Mouse (Mus musculus) megakaryocyte, embryonic 14.5 days (primary cell): ENCODE results near the gene Shc4. TPM values are rescaled to one million over a fixed set of nuclear protein-coding genes. Genes with fewer than 3 reads are reported as not detected.

ENCODE experiments used
- H3K27me3 ChIP-seq: replicated peaks from 2 replicates; pipeline ENCODE3; 2012; ENCODE audit warnings: inconsistent platforms
- H3K36me3 ChIP-seq: replicated peaks from 2 replicates; pipeline ENCODE3; 2012; ENCODE audit warnings: low read length, inconsistent platforms, mixed read lengths
- H3K4me1 ChIP-seq: 2 replicates; pipeline ENCODE4 v1.6.1; 2012; ENCODE audit warnings: inconsistent platforms
- H3K4me3 ChIP-seq: replicated peaks from 2 replicates; pipeline ENCODE3; 2012; ENCODE audit warnings: moderate library complexity, mild to moderate bottlenecking, inconsistent platforms
- H3K9me3 ChIP-seq: 2 replicates; pipeline ENCODE4 v1.6.1; 2012; ENCODE audit warnings: inconsistent platforms
- FLI1 ChIP-seq: IDR thresholded peaks from 2 replicates; pipeline ENCODE4 v1.6.1; 2012; ENCODE audit warnings: low read length, inconsistent platforms, mixed read lengths
- GATA1 ChIP-seq: IDR thresholded peaks from 3 replicates; pipeline ENCODE4 v1.6.1; 2012; ENCODE audit warnings: mixed read lengths, low read length, inconsistent platforms, borderline replicate concordance
- polyA plus RNA-seq: library from polyadenylated mRNA; stranded (reverse); fragments of >175 nt; gene quantifications from 2 replicates; pipeline ENCODE4 v1.2.3, GENCODE M21; 2012; ENCODE audit warnings: low replicate concordance; ENCODE audit not compliant: insufficient read depth

The Shc4 gene
- polyA plus RNA-seq, 1 experiment, result 0.17 TPM

DNA sequence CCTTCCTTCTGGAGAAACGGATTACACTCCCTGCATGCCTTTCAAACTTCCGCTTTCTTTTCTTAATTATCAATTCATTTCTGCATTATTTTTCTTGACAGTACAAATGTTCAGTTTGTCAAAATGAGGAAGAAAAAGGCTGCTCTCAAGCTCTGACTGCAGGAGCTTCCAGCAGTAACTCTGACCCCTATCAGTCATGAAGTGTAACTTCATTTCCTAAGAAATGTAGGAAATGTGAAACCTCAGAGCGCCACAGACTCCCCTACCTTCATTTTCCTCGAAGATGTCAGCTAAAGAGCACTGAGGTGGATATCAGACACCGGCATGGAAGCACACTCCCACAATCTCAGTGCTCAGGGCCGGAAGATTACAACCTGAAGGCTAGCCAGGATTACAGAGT lies 129.9 kb downstream of the Shc4 start:
- TF ChIP-seq GATA1 (no peak), FLI1 (no peak)
- H3K36me3 ChIP-seq, result peaks cover 93% of the 10 kb centered on the region
- no peaks in the 10 kb centered on the region for H3K27me3 ChIP-seq
- H3K9me3 ChIP-seq, result no peaks in the 10 kb centered on the region
- H3K4me3 ChIP-seq, result no peak overlapping the region
- 0 out of 2 replicates have a peak, but pooled peaks cover 3% of the 10 kb centered on the region for H3K4me1 ChIP-seq

DNA sequence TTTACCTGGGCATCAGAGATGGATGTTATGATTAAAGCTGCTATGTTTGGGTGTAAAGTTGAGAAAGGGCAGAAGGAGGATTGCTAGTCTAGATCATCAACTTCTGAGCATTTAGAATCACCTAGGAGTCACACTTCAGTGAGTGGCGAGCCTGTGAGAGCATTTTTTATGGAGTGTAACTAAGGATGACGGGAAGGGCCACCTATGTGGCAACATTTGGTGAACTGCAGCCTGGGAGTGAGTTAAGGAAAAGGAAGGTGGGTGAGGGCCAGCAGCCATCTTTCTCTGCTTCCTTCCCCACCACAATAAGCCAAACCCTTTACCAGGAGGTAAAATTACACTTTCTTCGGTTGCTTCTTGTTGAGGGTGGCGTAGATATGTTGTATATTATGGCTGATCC lies 132.1 kb downstream of the Shc4 start:
- TF ChIP-seq GATA1, result no peak
- no peak for TF ChIP-seq FLI1
- Histone ChIP-seq H3K4me1 (0 out of 2 replicates have a peak, but pooled peaks cover 3% of the 10 kb centered on the region), H3K4me3 (no peak overlapping the region), H3K9me3 (no peaks in the 10 kb centered on the region), H3K27me3 (no peaks in the 10 kb centered on the region), H3K36me3 (peaks cover 93% of the 10 kb centered on the region)

DNA sequence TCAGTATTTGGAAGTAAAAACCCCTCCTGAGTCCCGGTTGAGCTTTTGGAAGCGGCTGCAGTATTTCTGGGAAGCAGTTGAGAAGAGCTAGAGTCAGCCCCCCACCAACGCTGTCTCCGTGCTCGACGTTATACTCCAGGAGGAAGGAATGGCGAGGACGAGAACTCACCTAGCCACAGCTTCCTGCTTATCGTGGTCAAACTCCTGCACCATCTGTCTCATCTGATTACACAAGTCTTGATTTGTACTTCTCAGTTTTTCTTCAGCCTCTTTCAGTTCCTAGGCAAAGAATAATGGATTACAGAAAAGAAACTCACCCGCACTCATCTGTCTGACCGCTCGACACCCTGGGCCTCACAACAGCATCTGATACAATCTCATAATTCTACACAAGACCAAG lies 134.7 kb downstream of the Shc4 start:
- Histone ChIP-seq H3K9me3 (no peaks in the 10 kb centered on the region), H3K4me3 (no peak overlapping the region), H3K27me3 (no peaks in the 10 kb centered on the region), H3K4me1 (peaks cover 3% of the 10 kb centered on the region; the same call in 1 of the 2 replicates), H3K36me3 (peaks cover 94% of the 10 kb centered on the region)
- TF ChIP-seq GATA1 (no peak), FLI1 (no peak)

DNA sequence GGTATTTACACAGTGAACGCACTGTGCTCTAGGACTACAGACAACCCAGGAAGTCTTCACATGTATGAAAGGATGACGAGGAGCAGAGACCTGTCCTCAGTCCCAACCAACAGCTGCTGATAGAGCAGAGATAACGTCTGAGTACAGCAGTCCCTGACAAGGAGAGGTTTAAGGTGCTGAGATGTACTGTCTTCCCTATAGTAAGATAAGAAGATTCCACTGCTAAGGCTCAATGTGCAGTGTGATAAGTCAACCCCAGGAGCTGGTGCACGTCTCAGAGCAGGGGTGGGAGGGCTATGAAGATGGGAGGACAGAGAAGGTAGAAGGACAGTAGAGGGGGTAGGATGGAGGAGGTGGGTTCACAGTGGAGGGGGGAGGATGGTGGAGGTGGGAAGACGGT lies 142.9 kb downstream of the Shc4 start:
- Histone ChIP-seq H3K4me1 (no peaks in the 10 kb centered on the region; the same call in 1 of the 2 replicates), H3K36me3 (peaks cover 96% of the 10 kb centered on the region)

DNA sequence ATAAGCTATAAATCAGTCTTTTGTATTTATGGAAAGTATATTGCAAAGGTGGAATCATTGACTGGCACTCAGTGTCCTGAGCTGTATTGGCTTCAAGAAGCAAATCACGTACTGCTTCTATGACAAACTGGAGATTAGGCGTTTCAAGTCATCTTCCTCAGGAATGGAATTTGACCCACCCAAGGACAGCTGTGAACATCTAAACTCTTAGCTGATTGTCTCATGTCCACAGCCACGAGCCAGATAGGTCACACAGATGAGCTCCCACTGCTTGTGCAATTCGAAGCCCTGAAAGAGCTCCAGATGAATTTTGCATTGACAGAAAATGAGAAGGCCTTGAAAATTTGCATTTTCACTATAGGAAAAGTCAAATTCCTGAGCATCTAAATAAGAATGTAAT lies 146.3 kb downstream of the Shc4 start:
- TF ChIP-seq FLI1 (no peak), GATA1 (no peak)
- H3K36me3 ChIP-seq, result peaks cover 97% of the 10 kb centered on the region
- no peaks in the 10 kb centered on the region; the same call in 1 of the 2 replicates for H3K4me1 ChIP-seq
- no peaks in the 10 kb centered on the region for H3K27me3 ChIP-seq
- no peak overlapping the region for H3K4me3 ChIP-seq
- H3K9me3 ChIP-seq, result no peaks in the 10 kb centered on the region

More for the DNA sequence above, 142.9 kb downstream of the Shc4 start:
- H3K4me3 ChIP-seq, result no peak overlapping the region
- no peak for TF ChIP-seq GATA1
- no peak for TF ChIP-seq FLI1
- H3K9me3 ChIP-seq, result no peaks in the 10 kb centered on the region
- no peaks in the 10 kb centered on the region for H3K27me3 ChIP-seq

Other genes starting within 250 kb of the Shc4 start
- gene Gm9913, start 219.1 kb downstream of the Shc4 start, polyA plus RNA-seq, result not detected in 2 replicates
- gene Fbn1, start 216.2 kb downstream of the Shc4 start, polyA plus RNA-seq, result not detected in 2 replicates
- gene Cep152, start 99.0 kb downstream of the Shc4 start, polyA plus RNA-seq, result 0.47 and 0.58 TPM in 2 replicates
- gene Eid1, start 51.1 kb downstream of the Shc4 start, polyA plus RNA-seq, result 4.4 and 37.5 TPM in 2 replicates
- gene Secisbp2l, start 58.7 kb upstream of the Shc4 start, polyA plus RNA-seq, result 1.6 and 1.9 TPM in 2 replicates
- gene Galk2, start 135.0 kb upstream of the Shc4 start, polyA plus RNA-seq, result 3.0 and 5.8 TPM in 2 replicates
- 2.3 TPM in 1 of 2 replicates, not detected in the other for gene Cops2, start 135.0 kb upstream of the Shc4 start, polyA plus RNA-seq